Mouse (Mus musculus) activated CD4-positive, CD25-positive, alpha-beta regulatory T cell, adult 4 months (primary cell): ENCODE results near the gene Pcp4l1. TPM values are rescaled to one million over a fixed set of nuclear protein-coding genes. Genes with fewer than 3 reads are reported as not detected.
"Not testable (repeated sequence)": the region's sequence is repeated elsewhere in the genome, so short reads cannot be mapped to it uniquely, and the experiment has no call there.

Source experiments
- ATAC-seq: one replicate; pipeline ENCODE4 v1.8.0; 2017
- polyA plus RNA-seq, 2 experiments: library from polyadenylated mRNA; unstranded; fragments of 100-300 nt; shearing (Covaris generic); gene quantifications; one replicate each; pipeline ENCODE4 v1.2.1; 2017

Gene Pcp4l1
- polyA plus RNA-seq, 2 experiments from 2014 or later = not detected

DNA sequence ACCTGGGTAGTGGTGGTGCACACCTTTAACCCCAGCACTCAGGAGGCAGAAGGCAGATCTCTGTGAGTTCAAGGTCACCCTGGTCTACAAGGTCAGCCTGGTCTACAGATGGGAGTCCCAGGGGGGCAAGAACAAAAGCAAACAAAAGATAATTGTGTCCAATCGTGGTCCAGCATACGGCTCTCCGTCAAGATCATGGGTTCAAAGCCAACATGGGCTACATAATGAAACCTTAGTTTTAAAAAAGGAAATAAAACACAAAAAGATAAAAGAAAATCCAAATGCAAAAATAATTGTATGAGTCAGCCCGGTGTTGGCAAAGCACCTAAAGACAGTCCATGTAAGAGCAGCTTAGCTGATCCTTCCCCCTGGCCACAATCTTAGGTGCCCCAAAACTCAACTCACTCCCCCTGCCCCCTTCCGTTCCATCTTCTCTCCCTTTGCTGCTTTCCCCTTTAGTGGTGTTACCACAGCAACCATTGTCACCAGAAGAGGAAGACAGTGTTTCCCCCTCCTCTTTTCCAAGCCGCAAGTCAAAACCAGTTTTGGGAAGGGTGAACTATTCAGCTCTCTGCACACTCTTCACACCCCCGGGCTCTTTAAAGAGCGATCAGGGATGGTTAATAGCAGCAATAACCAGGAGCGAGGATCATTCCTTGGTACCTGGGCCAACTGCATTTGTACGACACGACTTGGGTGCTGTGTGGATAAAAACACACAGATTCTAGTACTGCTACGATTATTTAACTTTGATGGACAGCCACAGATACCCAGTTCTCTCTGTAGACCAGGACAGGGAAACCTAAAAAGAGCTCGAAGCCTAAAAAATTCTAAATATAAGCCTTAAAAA lies 8.0 kb downstream of the Pcp4l1 start:
- ATAC-seq = no peak

DNA sequence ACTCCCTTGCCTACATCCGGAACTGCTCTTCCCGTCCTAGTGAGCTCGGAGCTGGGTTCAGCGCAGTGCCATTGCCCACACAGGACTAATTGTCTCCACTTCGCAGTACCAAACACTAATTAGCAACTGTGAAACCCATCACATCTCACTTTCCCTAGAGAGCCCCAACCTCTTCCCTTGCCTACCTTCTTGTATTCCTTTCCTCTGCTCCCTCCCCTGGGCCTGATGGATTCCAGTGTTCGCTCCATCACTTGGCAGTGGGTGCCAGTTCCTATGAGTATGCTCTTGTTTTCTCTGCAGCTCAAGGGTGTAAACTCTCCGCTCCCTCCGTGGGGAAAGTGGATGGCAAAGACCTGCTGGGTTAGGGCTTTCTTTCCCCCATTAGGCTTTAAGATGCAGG lies 10.4 kb downstream of the Pcp4l1 start:
- ATAC-seq = no peak

DNA sequence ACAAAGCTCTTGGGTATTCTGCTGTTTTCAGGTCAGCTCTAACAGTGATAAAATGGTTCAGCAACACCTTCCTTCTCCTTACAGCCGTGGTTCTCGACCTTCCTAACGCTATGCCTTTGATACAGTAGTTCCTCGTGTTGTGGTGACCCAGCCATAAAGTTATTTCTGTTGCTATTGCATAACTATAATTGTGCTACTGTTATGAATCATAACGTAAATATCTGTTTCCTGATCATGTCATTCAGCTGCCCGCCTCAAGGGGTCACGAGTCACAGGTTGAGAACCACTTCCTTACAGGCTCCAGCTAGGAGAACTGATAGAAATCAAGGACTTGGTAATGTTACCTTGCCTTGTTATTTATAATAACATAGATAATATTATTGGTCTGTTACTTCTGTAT lies 11.8 kb downstream of the Pcp4l1 start:
- ATAC-seq = peak; percentile 90

DNA sequence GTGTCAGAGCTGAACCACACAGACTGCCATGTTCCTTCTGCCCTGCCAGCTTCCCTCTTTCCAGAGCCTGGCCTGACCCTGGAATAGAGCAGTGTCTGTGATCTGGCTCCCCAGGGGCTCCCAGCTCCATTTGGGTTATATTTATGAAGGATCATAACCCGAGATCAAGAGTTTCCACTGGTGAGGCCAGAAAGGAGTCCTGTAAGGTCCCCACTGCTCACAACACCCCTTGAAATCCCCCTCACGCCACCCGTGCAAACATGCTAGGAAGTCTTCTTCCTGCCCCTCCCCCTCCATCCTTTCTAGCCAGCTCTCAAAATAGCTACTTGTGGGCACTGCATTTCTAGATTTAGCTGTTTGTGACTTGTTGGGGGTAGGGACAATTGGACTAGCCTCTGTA lies 12.4 kb downstream of the Pcp4l1 start:
- ATAC-seq = no peak

DNA sequence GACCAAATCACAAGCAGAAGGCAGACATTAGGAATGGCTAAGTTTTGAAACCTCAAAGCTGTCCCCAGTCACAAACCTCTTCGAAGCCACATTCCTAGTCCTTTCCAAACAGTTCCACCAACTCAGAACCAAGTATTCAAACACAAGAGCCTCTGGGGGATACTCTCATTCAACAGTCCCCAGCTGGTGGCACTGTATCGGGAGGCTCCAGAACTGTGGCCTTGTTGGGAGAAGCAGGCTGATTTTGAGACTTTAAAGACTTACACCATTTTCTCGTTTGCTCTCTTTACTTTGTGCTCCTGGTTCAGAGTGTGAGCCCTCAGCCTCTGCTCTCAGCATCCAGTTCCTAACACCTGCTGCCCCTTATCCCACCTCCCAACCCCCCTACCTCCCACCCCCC lies 13.0 kb downstream of the Pcp4l1 start:
- ATAC-seq = no peak

DNA sequence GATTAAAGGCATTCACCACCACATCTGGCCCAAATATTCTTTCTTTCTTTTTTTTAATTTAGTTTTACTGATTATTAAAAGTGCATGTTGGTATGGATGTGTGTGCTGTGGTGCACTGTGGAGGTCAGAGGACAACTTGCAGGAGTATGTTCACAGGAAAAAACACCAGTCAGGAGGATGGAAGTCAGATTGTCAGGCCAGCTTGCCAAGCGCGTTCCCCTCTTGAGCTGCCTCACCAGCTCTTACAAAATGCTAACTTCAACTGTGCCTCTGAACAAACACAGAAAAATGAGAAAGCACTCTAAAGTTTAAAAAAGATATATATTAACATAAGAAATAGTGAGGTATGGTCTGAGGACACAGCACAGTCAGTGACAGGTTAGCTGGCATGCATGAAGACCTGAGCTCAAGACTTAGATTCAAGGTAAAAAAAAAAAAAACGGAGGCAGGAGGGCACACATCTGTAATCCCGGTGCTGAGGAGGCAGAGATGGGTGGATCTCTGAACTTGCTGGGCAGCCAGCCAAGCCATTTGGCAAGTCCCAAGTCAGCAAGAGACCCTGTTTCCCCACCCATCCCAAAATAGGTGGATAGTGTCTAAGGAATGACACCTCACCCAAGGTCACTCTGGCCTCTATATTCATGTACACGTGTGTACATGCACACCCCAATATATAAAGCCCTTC lies 16.4 kb downstream of the Pcp4l1 start:
- no peak for ATAC-seq

DNA sequence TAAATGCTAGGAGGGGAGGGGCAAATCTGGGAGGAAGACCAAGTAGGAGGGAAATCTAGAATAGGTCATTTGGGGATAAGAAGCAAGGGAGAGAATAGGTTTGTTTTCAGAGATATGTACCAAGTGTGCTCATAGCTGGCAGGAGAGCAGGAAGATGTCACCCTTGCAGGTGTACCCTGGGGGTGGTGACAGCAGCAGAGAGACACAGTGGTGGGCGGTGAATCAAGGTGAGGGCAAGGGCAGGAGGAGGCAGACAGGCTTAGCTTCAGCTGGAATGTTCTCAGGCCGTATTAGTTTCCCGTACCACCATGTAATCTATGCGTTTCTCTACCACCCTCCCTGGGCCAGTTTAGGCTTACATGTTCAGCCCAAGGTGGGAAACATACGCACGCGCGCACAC lies 23.3 kb downstream of the Pcp4l1 start:
- no peak for ATAC-seq

DNA sequence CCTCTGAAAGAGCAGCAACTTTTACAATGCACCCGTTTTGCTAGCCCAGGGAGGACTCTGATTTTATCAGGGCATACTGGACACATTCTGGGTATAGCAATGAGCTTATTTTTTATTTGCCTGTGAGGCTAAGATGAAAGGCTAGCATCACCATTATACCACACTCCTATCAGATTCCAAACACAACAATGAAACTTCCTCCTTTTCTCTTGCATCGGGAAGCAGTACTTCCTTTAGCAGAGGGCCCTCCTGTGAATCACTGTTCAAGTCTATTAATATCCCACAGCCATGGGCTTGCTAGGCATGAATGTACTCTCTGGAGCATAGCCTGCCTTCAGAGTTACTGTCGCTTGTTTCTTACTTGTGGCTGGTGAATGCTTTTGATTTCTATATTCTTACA lies 24.9 kb downstream of the Pcp4l1 start:
- ATAC-seq = no peak

DNA sequence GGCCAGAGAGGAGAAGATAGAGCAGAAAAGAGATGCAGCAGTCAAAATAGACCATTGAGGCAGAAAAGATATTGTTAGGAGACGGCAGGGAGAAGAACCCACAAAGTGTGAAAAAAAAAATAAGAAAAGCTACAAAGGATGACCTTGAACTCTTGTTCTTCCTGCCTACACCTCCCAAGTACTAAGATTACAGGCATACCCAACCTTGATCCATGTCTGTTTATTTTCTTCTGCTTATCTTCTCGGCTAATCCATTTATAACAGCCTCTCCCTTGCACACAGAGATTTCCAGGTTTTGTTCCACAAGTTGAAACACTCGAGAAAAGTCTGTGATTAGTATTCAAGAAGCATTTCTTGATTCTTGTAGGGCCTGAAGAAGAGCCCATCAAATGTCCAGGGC lies 26.2 kb downstream of the Pcp4l1 start:
- no peak for ATAC-seq

DNA sequence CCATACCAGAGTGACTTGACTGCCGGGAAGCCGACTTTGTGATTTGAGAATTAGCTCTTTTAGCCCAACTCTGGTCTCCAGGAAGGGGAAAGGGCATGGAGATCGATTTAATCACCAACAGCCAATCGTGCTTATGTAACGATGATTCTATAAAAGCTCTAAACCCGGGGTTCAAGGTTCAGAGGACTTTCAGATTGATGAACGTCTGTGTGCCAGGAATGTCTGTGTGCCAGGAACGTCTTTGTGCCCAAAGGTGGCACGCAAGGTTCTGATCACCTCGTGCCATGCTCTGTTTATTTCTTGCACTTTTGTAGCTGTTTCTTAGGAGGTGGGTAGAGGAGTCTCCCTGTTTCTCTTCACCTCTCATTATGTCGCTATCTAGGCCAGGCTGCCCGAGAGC lies 27.2 kb downstream of the Pcp4l1 start:
- ATAC-seq = no peak

DNA sequence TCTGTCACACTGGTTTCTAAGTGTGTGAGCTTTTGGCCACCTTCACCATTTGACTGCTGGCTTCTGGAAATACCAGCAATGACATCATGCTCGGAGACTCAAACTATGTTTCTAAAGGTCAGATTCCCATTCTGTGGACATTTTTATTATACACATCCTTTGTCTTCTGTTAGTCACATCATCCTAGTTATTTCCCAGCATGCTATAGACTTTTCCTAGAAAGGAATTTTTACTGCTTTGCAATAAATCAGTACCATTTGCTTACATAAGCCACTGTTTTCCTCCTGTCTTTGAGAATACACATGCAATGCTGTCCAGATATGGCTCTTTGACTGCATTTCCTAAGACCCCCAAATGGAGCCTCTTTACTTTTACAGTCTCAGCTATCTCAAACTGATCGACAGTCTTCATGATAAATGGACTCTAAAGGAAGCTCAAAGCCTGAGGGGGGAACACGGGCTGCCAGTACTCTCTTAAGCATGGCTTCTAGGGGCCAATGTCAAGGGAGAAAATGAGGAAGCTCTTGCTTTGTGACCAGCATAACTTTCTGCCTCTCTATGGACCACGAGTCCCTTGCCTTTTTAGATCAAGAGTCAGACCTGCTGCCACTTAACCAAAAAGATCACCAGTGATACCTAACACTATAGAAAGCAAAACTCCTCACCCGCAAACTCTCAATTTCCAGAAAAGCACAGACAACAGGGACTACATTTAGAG lies 30.3 kb downstream of the Pcp4l1 start:
- ATAC-seq = no peak

DNA sequence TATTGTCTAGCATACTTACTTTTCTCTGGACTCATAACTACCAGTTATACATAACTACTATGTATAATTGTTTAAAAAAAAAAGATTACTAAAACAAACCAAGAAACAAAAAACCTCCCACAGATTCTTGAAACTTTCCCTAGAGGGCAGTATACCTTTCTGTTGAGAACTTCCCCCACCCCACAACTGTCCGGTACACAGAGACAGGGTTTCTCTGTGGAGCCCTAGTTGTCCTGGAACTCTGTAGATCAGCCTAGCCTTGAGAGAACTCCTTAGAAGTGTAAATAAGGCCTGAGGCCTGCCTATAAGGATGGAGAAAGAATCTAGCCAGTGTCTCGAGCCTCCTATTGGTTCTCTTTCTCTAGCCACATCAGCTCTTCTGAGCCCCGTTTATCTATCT lies 31.8 kb downstream of the Pcp4l1 start:
- ATAC-seq = no peak

DNA sequence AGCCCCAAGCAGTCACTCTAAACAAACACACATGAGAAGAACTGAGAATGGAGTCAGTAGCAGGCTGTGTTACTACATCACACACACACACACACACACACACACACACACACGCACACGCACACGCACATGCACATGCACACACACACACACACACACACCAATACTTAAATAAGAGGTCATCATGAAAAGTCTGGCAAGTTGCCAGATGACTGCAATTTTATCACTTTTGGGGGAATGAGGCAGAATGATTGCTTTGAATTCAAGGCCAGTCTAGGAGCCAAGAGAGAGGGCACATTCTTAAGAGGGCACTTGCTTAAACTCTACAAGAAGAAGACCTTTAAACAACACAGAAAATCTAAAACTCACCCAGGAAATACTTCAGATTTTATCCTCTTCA lies 33.5 kb downstream of the Pcp4l1 start:
- ATAC-seq = no peak

DNA sequence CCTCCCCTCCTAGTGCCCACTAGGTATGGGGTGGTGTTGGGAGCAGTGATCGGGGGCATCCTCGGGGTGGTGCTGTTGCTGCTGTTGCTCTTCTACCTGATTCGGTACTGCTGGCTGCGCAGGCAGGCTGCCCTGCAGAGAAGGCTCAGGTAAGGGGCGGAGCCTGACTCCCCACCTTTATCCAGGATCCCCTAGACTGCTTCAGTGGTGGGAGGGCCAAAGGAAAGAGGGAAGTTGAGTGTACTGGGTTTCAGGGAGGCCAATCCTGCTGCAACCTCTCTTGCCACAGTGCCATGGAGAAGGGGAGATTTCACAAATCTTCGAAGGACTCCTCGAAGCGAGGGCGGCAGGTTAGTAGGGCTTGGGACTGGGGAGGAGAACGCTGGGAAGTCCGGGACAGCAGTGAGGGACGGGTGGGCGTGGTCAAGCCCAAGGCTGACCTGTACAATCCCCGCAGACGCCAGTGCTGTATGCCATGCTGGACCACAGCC lies 36.5 kb downstream of the Pcp4l1 start:
- ATAC-seq = no peak

DNA sequence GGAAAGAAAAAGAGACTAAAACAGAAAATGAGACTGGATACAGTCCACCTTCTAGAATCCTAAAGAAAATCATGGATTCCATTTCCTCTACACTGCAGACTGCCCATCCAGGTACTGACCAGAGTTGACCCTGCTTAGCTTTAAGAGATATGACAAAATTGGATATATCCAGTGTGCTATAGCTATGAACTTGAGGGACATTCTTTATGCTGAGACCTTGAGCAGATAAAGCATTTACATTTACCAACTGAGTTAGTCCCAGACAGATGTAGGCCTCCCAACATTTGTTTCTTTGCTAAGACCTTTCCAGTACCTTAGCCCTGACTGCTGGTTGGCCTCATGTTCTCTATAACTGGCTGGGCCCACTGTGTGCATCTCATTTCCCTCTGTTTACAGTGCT lies 38.1 kb downstream of the Pcp4l1 start:
- ATAC-seq = no peak

DNA sequence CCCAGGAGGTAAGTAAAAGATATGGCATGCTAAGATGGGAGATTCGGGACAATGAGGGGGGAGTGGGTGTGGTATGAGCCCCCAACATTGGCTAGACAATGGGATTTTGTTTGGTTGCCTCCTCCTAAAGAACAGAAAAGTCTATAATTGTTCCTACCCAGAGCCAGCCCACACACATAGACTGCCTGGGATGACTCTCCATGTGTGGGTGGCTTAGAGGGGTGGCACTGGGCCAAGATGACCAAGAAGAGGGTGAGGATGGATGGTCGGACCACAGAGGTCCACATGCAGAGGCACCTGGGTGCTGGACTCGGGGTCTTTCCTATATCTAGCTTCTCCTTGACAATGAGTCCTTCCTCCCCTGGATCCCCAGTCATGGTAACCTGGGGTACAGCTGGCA lies 39.4 kb downstream of the Pcp4l1 start:
- no peak for ATAC-seq

DNA sequence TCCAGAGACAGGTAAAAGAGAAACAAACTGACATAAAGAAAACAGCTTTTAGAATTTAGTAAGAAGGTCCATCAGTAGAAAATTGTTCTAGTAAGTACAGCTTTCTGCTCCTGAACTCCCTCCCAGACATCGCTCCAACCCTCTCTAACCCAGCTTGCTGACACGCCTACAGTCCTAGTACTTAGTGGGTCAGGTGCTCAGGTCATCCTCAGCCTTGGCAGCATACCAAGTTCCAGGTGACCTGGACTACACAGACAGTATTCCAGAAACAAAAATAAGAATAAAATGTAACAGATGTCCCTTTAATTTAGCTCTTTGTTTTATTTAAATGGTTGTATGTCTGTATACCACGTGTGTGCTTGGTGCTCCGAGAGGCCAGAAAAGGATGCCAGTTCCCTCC lies 44.1 kb downstream of the Pcp4l1 start:
- ATAC-seq = no peak

DNA sequence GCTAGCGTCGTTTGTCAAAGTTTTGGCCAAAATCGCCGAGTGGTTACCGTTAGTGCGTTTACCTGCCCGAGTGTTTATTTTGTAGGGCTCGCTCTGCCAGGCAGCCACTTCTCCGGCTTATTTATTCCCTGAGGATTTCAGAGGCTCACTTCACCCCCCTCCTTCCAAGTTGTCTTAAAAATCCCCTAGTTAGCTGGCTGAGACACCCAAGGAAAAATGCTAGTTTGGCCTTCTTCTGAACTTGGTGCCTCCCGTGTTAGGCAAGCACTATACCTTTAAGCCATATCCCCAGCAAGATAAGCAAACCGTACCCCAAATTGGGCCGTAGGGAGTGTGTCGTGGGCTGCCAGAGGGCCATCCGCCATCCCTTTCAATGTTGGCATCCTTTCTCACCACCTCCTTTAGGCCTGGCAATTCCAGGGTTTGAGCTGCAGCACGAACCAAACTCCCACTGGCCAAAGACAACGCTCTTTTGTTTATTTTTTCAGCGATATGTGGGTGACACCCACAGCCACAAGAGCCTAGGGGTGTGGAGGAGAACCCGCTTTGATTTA lies 45.2 kb downstream of the Pcp4l1 start:
- peak; percentile 15 for ATAC-seq

DNA sequence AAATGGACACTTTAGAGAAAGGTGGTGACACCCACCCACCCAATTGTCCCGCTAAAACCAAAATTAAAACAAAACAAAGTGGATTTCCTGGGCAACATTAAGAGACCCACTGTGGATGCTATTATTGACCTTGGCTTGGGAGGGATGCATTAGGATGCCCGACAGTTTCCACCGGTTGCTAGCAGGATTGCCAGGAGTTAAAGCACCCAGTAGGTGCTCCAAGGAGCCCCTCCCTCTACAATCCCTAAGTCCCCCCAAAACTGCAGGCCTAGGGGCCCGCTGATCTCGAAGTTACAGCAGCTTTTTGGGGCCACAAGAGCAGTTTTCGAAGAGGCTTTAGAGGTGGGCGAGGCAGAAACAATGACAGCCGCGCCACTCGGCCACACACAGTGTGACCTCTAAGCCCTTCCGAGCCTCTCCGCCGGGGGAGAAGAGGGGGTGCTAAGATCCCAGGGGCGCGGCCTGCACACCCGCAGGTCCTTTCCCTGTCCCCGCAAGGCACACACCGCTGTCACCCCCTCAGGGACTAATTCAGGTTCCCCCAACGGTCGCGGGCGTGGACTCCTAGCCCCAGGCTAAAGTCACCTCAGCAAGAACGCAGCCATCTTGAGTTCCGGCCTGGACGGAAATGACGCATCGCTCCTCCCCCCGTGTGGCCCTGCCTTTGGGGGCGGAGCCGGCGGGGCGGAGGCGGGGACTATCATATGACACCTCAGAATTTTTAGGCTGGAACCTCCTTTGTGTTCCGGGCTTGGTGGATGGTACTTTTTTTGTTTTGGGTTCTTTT lies 45.9 kb downstream of the Pcp4l1 start, which contains the start of the genes Sdhc and Mpz:
Sdhc (minus strand) TSS at position 630 of the 787 bp plus-strand sequence.
Mpz (plus strand) TSS at position 738 of the 787 bp plus-strand sequence.
- ATAC-seq = peak; percentile 98

DNA sequence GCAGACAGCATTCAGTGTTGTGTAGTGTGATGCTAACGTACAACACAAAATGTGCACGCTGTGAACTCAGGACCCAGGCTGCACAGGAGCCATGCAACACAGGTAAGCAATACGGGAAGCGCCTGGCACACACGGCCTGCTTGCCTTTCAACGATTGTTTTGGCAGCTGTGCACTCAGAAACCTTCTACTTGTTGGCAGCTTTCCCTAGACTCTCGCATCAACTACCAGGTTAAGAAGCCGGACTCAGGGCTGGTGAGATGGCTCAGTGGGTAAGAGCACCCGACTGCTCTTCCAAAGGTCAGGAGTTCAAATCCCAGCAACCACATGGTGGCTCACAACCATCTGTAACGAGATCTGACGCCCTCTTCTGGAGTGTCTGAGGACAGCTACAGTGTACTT lies 53.1 kb downstream of the Pcp4l1 start:
- not testable (repeated sequence) for ATAC-seq

DNA sequence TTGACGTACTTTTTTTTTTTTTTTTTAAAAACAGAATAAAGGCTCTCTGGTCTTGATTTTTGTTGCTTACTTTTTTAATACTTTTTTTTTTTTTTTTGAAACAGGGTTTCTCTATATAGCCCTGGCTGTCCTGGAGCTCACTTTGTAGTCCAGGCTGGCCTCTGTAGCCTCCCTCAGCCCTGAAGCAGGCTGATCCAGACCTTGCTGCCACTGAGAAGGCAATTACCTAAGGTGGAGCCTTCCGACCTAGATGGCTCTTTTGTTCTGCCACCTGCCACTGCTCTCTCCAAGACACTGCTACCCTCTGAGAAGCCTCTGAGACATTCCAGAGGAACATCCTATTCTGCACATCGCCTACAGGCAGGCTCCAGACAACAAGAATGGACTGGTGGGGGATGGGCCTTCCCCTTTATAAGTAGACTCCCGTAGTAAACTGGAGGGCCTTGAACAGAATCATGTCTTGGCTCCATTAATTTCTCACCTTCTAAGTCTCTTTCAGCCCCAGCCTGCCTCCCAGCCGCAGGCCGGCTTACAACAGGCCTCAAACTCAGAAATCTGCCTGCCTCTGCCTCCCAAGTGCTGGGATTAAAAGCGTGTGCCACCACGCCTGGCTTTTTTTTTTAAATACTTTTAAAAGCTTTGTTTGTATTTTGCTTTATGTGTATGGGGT lies 58.4 kb downstream of the Pcp4l1 start:
- not testable (repeated sequence) for ATAC-seq

DNA sequence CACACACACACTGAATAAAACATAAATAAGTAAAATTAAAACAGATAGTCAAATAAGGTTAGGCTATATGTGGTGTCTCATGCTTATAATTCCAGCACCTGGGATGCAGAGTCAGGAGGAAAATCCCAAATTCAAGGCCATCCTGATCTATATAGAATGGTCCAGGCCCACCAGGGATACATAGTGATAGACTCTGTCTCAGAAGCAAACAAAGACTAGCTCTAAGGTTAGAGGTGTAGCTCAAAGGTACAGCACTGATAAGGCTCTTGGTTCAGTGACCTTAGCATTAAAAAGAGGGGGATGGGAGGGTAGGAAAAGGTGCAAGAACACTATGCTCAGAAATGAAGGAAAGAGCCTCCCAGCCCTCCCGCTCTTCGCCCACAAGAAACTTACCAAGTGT lies 60.5 kb downstream of the Pcp4l1 start:
- no peak for ATAC-seq
